Mouse (Mus musculus): ENCODE results near the gene Slc22a18.

DNA sequence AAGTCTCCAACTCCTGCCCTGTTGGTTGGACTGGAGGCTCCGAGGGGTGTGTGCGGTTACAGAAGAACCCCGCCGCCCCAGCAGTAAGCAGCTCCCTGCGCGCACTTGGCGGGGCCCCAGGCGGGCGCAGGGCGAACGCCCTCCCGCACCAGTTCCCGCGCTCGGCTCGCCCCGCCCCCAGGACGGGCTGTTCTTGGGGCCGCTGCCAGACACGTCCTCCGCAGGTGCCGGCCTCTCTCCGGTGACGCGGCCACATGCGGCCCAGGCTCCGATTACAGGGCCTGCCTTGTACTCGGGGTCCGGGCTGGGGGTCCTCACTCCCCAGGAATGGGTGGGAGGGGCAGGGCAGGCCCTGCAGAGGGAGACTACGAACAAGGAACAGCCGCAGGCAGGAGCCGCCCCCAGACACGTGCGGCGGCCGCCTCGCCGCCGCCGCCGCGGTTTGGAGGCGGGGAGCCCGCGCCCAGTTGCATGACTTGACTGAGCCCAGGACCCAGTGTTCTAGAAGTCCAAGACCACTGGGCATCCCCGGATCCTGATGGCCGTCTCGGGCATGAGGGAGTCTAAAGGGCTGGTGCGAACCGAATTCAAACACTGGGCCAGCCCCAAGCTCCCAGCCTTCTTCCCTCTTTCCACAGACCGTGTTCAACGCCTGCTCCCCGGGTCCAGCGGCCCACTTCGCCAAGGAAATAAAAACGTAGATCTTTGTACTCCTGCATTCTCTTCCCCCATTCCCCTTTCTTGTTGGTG is 8.6 kb upstream of the Slc22a18 start:
- TF ChIP-seq POLR2A (IDR thresholded peaks at IDR 0.05; ENCODE audit: borderline replicate concordance, extremely low read depth, insufficient read depth, insufficient read length, poor library complexity, severe bottlenecking) (no peak), CTCF (IDR thresholded peaks at IDR 0.05; ENCODE audit: borderline replicate concordance, extremely low read depth, insufficient read depth, insufficient read length) (no peak)

All from brain, embryonic 14.5 days (tissue).